Mouse (Mus musculus) 3T3-L1 (cell line): ENCODE results near the gene Ifnz.
"Not testable (repeated sequence)": the region's sequence is repeated elsewhere in the genome, so short reads cannot be mapped to it uniquely, and the experiment has no call there.

ENCODE experiments used
- DNase-seq: peaks from one replicate; pipeline ENCODE4 v3.0.0-alpha.2; 2015; ENCODE audit warnings: low read depth, low spot score

Ifnz gene

DNA sequence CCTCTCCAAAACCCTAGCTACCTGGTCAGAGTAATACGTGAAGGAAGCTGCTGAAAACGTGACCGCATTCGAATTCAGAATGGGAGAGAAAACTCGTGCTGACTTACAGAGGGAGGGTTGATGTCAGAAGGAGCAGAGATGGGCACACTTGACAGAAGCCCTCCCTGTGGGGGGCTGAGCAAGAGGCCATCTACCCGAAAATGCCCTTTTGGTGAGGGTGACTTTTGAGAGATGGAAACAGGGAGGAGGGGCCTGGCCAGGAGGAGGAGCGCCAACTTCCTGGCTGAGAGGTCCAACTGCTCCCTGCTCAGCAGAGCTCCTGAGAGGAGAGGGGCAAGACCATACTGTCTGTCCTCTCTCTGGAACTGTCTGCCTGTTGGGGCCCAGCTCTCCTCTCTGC is at the start of gene Ifnz:
TSS of gene Ifnz (plus strand) at position 301 of the 400 bp plus-strand sequence.
- DNase-seq = not testable (repeated sequence)

DNA sequence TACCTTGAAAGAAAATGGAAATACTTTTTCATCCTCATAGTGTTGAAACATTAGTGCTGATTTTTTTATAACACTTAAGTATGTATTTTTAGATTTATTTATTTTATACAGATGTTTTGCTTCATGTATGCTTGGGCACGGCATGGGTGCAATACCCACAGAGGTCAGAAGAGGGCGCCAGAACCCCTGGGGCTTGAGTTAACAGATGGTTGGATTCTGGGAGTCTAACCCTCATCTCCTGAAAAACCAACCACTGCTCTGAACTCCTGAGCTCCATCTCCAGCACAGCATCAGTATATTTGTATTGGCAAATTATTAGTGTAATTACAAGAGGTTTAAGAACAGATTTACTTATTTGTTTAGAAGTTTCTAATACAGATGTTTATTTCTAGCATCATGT is 43.5 kb upstream of the Ifnz start:
- DNase-seq = peak; percentile 83

DNA sequence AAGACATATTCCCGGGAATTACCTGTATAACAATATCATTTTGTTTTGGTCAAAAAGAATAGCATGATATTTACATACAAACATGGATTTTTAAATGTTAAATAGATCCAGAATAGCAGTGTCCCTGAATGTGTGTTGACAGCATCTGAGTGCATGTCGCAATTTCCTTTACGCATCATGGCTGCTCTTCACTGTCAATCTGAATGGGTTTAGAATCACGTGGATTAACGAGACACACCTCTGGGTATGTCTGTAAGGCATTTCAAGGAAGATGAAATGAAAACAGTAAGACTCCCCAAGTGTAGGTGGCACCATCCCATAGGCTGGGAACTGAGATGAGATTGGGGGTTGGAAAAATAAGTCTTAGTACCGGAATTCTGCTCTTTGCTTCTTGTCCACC is 42.9 kb upstream of the Ifnz start:
- DNase-seq = no peak

DNA sequence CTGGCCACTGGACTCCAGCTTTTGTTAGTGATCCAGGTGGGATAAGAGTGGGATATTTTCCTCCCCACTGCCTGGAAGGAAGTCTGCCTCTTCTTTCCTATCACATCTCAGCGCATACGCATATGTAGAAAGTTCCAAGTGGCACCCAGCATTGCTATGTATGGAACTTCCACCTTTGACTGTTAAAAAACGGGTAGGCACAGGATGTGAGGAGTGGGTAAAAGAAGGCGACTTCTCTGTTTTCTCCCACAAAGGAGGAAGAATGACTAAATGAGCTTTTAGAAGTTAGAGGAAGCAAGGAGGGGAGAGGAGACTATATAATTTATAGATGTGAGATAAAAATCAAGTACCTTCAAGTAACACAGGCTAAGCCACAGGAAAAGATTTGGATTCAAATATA is 40.5 kb upstream of the Ifnz start:
- no peak for DNase-seq

DNA sequence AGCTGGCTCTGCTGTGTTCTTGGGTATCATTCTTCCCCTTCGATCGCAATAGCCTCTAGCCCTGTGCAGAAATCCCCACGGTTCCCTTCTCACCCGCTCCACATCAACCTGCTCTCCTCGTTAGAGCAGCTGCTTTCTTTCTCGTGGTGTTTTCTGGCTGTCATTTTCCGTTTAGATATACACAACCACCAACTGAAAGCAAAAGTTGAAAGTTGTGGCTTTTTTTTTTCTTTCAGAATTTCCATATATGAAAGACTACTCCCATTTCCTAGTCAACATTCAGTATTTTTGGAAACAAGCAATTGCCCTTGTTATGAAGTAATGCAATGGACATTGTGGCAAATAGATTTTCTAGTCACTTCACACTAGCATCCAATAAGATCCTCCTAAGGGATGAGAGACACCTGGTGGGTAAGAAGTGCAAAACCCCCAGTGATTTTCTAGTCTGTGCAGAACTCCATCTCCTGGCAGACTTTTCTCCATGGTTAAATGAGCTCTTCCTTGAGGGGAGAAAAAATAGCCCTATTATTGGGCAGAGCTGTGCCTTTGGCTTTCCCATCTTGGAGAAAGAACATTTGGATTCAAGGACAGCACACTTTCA is 39.1 kb upstream of the Ifnz start:
- DNase-seq = peak; percentile 28

DNA sequence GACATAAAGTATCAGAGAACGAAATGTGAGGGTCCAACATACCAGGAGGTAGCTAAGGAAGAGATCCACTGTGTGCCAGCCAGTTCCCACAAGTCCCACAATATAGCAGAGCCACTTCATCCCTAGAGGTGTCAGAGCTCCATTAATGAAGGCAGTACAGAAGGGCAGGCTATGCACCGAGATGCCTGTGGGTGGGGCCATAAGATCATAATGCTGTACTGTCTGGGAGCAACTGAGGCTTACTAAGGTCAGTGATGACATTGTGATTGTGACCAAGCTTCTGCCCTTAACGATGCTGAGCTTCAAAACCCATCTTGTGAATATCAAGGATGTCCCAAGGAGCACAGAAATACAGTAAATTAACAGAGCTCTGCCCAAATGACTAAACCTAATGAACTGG is 37.7 kb upstream of the Ifnz start:
- DNase-seq = no peak

DNA sequence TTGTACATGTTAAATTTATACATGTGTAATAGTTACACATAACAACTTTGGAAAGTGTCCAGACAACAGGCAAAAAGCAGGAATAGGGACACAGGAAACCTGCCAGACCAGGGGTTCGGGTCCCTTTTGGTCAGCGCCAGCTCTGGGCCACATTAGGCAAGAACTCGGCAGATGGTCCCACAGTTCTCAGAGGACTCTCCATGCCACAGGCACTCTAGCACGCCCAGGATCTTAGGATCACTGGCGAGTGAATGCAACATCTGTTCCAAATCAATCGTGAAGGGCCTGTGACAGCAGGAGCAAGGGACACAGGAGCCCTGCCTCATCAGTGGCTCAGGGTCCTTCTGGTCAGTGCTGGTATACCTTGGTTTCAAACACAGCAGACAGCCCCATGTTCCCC is 32.0 kb upstream of the Ifnz start:
- no peak for DNase-seq

DNA sequence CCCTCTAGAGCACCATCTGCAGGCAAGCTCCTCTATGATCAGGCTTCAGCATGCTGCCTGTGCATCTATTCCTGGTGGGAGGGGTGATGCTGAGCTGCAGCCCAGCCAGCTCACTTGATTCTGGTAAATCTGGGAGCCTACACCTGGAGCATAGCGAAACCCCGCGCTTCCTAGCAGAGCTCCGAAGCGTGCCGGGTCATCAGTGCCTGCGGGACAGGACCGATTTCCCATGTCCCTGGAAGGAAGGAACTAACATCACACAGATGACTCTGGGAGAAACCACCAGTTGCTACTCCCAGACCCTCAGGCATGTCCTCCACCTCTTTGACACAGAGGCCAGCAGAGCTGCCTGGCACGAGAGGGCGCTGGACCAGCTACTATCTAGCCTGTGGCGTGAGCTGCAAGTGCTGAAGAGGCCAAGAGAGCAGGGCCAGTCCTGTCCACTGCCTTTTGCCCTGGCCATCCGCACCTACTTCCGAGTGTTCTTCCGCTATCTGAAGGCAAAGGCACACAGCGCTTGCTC is 27.1 kb upstream of the Ifnz start, which contains the start of gene Gm13271:
TSS of gene Gm13271 (plus strand) at position 51 of the 523 bp plus-strand sequence.
- DNase-seq = not testable (repeated sequence)

DNA sequence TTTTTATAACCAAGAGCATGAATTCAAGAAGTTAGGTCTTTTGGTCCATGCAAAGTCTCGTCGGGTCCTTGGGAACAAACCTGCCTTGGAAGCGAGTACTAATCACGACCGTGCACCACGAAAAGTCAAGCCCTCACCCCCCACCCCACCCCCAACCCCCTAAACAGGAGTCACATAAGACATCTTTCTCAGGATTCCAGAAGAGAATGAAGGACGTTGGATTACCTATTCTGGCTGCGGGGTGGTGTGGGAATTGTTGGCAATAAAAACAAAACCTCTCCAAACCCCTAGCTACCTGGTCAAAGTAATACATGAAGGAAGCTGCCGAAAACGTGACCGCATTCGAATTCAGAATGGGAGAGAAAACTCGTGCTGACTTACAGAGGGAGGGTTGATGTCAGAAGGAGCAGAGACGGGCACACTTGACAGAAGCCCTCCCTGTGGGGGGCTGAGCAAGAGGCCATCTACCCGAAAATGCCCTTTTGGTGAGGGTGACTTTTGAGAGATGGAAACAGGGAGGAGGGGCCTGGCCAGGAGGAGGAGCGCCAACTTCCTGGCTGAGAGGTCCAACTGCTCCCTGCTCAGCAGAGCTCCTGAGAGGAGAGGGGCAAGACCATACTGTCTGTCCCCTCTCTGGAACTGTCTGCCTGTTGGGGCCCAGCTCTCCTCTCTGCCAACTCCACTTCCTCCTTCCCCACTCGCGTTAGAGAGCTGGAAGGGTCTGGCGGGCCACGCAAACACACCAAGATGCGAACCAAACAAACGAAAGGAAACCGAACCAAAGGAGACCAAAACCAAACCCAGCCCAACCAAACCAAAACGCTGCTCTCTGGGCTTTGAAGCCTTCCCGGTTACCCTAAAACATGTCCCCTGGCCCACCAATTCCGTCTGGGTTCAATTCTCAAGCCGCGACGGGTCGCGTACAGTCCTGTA is 25.1 kb upstream of the Ifnz start:
- DNase-seq = peak; percentile 17

DNA sequence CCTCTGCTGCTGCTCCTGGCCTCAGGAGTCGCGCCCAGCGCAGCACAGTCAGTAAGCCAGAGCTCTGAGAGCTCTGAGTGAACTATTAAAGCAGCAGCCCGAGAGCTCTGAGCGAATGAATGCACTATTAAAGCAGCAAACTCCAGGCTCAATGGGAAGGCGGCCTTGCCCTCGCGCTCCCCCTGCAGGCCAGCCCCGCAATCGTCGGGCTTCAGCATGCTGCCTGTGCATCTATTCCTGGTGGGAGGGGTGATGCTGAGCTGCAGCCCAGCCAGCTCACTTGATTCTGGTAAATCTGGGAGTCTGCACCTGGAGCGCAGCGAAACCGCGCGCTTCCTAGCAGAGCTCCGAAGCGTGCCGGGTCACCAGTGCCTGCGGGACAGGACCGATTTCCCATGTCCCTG is 24.3 kb upstream of the Ifnz start:
- not testable (repeated sequence) for DNase-seq

DNA sequence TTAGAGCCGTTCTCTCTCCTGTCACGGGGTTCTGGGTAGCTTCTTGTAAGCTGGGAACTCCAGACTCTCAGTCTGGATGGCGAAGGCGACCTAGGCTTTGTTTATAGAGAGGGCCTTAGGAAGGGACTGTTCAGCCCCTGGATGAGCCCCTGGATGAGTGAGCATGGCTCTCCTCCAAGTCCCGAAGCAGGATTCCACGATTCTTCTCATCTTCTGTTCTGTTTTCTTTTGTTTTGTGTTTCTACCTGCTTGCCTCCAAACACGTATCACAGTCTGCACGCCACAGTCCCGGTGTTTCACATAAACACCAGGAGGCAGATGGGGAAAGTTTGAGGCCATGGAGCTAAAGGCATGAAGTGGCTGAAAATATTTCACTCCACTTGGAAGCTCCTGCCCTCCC is 23.2 kb upstream of the Ifnz start:
- not testable (repeated sequence) for DNase-seq

DNA sequence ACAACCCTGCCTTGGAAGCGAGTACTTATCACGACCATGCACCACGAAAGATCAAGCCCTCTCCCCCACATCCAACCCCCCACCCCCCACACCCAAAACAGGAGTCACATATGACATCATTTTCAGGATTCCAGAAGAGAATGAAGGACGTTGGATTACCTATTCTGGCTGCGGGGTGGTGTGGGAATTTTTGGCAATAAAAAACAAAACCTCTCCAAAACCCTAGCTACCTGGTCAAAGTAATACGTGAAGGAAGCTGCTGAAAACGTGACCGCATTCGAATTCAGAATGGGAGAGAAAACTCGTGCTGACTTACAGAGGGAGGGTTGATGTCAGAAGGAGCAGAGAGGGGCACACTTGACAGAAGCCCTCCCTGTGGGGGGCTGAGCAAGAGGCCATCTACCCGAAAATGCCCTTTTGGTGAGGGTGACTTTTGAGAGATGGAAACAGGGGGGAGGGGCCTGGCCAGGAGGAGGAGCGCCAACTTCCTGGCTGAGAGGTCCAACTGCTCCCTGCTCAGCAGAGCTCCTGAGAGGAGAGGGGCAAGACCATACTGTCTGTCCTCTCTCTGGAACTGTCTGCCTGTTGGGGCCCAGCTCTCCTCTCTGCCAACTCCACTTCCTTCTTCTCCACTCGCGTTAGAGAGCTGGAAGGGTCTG is 22.2 kb upstream of the Ifnz start, which contains the start of gene Gm13283:
TSS of gene Gm13283 (plus strand) at position 510 of the 659 bp plus-strand sequence.
- peak; percentile 1 for DNase-seq

DNA sequence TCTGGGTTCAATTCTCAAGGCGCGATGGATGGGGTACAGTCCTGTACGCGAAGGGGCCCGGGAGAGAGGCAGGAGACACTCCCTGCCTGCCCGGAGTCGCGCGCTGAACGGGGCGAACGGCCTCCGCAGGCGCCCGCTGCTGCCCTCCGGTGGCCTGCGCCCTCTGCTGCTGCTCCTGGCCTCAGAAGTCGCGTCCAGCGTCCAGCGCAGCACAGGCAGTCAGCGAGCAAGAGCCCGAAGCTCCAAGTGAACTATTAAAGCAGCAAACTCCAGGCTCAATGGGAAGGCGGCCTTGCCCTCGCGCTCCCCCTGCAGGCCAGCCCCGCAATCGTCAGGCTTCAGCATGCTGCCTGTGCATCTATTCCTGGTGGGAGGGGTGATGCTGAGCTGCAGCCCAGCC is 21.5 kb upstream of the Ifnz start:
- DNase-seq = not testable (repeated sequence)

DNA sequence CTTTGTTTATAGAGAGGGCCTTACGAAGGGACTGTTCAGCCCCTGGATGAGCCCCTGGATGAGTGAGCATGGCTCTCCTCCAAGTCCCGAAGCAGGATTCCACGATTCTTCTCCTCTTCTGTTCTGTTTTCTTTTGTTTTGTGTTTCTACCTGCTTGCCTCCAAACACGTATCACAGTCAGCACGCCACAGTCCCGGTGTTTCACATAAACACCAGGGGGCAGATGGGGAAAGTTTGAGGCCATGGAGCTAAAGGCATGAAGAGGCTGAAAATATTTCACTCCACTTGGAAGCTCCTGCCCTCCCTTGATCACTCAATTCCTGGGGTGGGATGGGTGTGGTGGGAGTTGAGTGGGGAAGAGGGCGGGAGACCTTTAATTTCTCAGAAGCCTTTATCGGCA is 20.2 kb upstream of the Ifnz start:
- DNase-seq = not testable (repeated sequence)

DNA sequence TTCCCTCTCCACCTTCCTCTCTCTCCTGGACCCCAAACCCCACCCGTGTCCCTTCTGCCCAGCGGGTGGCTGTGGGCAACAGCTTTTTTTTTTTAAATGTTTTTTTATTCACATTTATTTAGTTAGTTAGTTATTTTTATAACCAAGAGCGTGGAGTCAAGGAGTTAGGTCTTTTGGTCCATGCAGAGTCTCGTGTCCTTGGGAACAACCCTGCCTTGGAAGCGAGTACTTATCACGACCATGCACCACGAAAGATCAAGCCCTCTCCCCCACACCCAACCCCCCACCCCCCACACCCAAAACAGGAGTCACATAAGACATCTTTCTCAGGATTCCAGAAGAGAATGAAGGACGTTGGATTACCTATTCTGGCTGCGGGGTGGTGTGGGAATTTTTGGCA is 19.6 kb upstream of the Ifnz start:
- DNase-seq = not testable (repeated sequence)

DNA sequence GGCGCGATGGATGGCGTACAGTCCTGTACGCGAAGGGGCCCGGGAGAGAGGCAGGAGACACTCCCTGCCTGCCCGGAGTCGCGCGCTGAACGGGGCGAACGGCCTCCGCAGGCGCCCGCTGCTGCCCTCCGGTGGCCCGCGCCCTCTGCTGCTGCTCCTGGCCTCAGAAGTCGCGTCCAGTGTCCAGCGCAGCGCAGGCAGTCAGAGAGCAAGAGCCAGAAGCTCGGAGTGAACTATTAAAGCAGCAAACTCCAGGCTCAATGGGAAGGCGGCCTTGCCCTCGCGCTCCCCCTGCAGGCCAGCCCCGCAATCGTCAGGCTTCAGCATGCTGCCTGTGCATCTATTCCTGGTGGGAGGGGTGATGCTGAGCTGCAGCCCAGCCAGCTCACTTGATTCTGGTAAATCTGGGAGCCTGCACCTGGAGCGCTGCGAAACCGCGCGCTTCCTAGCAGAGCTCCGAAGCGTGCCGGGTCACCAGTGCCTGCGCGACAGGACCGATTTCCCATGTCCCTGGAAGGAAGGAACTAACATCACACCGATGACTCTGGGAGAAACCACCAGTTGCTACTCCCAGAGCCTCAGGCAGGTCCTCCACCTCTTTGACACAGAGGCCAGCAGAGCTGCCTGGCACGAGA is 18.4 kb upstream of the Ifnz start:
- peak; percentile 28 for DNase-seq

DNA sequence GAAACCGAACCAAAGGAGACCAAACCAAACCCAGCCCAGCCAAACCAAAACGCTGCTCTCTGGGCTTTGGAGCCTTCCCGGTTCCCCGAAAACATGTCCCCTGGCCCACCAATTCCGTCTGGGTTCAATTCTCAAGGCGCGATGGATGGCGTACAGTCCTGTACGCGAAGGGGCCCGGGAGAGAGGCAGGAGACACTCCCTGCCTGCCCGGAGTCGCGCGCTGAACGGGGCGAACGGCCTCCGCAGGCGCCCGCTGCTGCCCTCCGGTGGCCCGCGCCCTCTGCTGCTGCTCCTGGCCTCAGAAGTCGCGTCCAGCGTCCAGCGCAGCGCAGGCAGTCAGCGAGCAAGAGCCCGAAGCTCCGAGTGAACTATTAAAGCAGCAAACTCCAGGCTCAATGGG is 8.4 kb upstream of the Ifnz start, which contains the start of gene Gm13290:
TSS of gene Gm13290 (plus strand) at position 301 of the 400 bp plus-strand sequence.
- DNase-seq = not testable (repeated sequence)

DNA sequence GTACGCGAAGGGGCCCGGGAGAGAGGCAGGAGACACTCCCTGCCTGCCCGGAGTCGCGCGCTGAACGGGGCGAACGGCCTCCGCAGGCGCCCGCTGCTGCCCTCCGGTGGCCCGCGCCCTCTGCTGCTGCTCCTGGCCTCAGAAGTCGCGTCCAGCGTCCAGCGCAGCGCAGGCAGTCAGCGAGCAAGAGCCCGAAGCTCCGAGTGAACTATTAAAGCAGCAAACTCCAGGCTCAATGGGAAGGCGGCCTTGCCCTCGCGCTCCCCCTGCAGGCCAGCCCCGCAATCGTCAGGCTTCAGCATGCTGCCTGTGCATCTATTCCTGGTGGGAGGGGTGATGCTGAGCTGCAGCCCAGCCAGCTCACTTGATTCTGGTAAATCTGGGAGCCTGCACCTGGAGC is 5.3 kb upstream of the Ifnz start, which contains the start of gene Gm13289:
TSS of gene Gm13289 (plus strand) at position 301 of the 400 bp plus-strand sequence.
- DNase-seq = not testable (repeated sequence)

DNA sequence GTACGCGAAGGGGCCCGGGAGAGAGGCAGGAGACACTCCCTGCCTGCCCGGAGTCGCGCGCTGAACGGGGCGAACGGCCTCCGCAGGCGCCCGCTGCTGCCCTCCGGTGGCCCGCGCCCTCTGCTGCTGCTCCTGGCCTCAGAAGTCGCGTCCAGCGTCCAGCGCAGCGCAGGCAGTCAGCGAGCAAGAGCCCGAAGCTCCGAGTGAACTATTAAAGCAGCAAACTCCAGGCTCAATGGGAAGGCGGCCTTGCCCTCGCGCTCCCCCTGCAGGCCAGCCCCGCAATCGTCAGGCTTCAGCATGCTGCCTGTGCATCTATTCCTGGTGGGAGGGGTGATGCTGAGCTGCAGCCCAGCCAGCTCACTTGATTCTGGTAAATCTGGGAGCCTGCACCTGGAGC is 2.4 kb upstream of the Ifnz start, which contains the start of gene Gm13272:
TSS of gene Gm13272 (plus strand) at position 301 of the 400 bp plus-strand sequence.
- not testable (repeated sequence) for DNase-seq

DNA sequence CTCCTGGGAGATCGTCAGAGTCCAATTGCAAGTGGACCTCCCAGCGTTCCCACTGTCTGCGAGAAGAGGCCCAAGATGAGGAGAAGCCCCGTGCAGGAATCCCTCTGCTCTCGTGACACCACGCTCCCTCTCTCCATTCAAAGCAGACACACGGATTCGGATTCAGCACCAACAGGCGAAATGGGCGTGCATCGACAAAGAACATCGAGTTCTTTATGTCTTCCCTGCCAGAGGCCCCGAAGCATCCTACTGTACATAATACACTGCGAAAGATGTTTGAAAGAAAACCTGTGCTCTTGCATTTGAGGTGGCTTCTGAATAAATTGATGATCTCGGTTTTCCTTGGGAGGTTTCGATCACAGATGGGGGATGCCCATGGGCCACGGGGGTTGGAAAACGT is 1.6 kb upstream of the Ifnz start:
- not testable (repeated sequence) for DNase-seq

DNA sequence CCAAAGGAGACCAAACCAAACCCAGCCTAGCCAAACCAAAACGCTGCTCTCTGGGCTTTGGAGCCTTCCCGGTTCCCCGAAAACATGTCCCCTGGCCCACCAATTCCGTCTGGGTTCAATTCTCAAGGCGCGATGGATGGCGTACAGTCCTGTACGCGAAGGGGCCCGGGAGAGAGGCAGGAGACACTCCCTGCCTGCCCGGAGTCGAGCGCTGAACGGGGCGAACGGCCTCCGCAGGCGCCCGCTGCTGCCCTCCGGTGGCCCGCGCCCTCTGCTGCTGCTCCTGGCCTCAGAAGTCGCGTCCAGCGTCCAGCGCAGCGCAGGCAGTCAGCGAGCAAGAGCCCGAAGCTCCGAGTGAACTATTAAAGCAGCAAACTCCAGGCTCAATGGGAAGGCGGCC is 404 bp downstream of the Ifnz start:
- not testable (repeated sequence) for DNase-seq
